Mouse (Mus musculus): ENCODE data around the gene Chst3.
A peak's percentile ranks its signal among the peaks of the same experiment; 100 is the strongest.

- TF ChIP-seq CTCF (IDR thresholded peaks at IDR 0.05; ENCODE audit: extremely low read depth, insufficient read depth, insufficient read length, insufficient replicate concordance) (peak; percentile 98; the same call in 1 of the 2 replicates), POLR2A (IDR thresholded peaks at IDR 0.05; ENCODE audit: low read depth, low read length) (no peak)
These were observed 26.0 kb upstream of the Chst3 start for GRCm38 (mm10) chr10:60245041-60245440.
